Mouse (Mus musculus) MEL (cell line): ENCODE data around the gene 4933417A18Rik. TPM values are rescaled to one million over a fixed set of nuclear protein-coding genes. Genes with fewer than 3 reads are reported as not detected.
A peak's percentile ranks its signal among the peaks of the same experiment; 100 is the strongest.

ENCODE experiments used
- DNase-seq: peaks from one replicate; pipeline ENCODE4 v3.0.0; 2011; ENCODE audit warnings: low read depth, low spot score
- H3K27ac ChIP-seq: 2 replicates; pipeline ENCODE4 v1.5.1; 2012; ENCODE audit warnings: low read depth, mild to moderate bottlenecking, control low read depth, low read length, moderate library complexity; ENCODE audit not compliant: control insufficient read depth
- H3K27me3 ChIP-seq, 2 experiments: fragments of 150-350 bp in 1 of 2; sonication (generic) in 1 of 2; 2 replicates each; pipeline ENCODE4 v1.6.1; 2012; ENCODE audit warnings: low read length in 2 of 2, mild to moderate bottlenecking in 2 of 2, improper control_type of control experiment in 1 of 2, moderate library complexity in 1 of 2; ENCODE audit not compliant: insufficient read depth in 2 of 2, control insufficient read depth in 1 of 2
- H3K36me3 ChIP-seq, 2 experiments: 2 replicates each; pipeline ENCODE4 v1.6.1; 2012 to 2014; ENCODE audit warnings: low read length in 2 of 2, improper control_type of control experiment in 1 of 2, inconsistent platforms in 1 of 2, mild to moderate bottlenecking in 1 of 2; ENCODE audit not compliant: insufficient read depth in 2 of 2, control insufficient read depth in 1 of 2
- H3K4me1 ChIP-seq, 2 experiments: fragments of 150-350 bp in 1 of 2; sonication (generic) in 1 of 2; 2 replicates each; pipeline ENCODE4 v1.6.1; 2012; ENCODE audit warnings: low read length in 2 of 2, improper control_type of control experiment in 1 of 2, mild to moderate bottlenecking in 1 of 2; ENCODE audit not compliant: insufficient read depth in 2 of 2, control insufficient read depth in 1 of 2
- H3K4me3 ChIP-seq, 2 experiments: fragments of 150-350 bp in 1 of 2; sonication (generic) in 1 of 2; 2 replicates each; pipeline ENCODE4 v1.5.1; 2012; ENCODE audit warnings: low read depth in 2 of 2, low read length in 2 of 2, mild to moderate bottlenecking in 2 of 2, moderate library complexity in 2 of 2, control low read depth in 1 of 2, improper control_type of control experiment in 1 of 2; ENCODE audit not compliant: control insufficient read depth in 1 of 2, insufficient read depth in 1 of 2
- H3K79me2 ChIP-seq: 2 replicates; pipeline ENCODE4 v1.6.1; 2012; ENCODE audit warnings: mild to moderate bottlenecking, low read length, moderate library complexity; ENCODE audit not compliant: control insufficient read depth, poor library complexity, insufficient read depth
- H3K9ac ChIP-seq: 2 replicates; pipeline ENCODE4 v1.6.1; 2012; ENCODE audit warnings: low read depth, mild to moderate bottlenecking, control low read depth, low read length, moderate library complexity; ENCODE audit not compliant: control insufficient read depth, poor library complexity, severe bottlenecking
- H3K9me3 ChIP-seq: fragments of 150-350 bp; sonication (generic); replicated peaks from 2 replicates; pipeline ENCODE4 v1.6.1; 2012; ENCODE audit warnings: mild to moderate bottlenecking, low read length, improper control_type of control experiment, moderate library complexity; ENCODE audit not compliant: insufficient read depth
- BHLHE40 ChIP-seq: IDR thresholded peaks from 2 replicates; pipeline ENCODE4 v1.6.1; 2012; ENCODE audit warnings: low read depth, mild to moderate bottlenecking, inconsistent platforms, low read length, improper control_type of control experiment, borderline replicate concordance
- E2F4 ChIP-seq: IDR thresholded peaks from 2 replicates; pipeline ENCODE4 v1.6.1; 2011; ENCODE audit warnings: low read depth, low read length, improper control_type of control experiment, borderline replicate concordance
- ELF1 ChIP-seq: IDR thresholded peaks from 2 replicates; pipeline ENCODE4 v1.6.1; 2014; ENCODE audit warnings: low read depth, mild to moderate bottlenecking, inconsistent platforms, low read length, improper control_type of control experiment, moderate library complexity
- GABPA ChIP-seq: IDR thresholded peaks from 2 replicates; pipeline ENCODE4 v1.6.1; 2012; ENCODE audit warnings: low read depth, mild to moderate bottlenecking, inconsistent platforms, low read length, improper control_type of control experiment, moderate library complexity
- MAX ChIP-seq: IDR thresholded peaks from 2 replicates; pipeline ENCODE4 v1.6.1; 2011; ENCODE audit warnings: low read length, improper control_type of control experiment
- MYC ChIP-seq: IDR thresholded peaks from 2 replicates; pipeline ENCODE4 v1.6.1; 2011; ENCODE audit warnings: low read depth, mild to moderate bottlenecking, low read length, improper control_type of control experiment, moderate library complexity
- POLR2A ChIP-seq, 2 experiments: IDR thresholded peaks; 2 replicates each; pipeline ENCODE4 v1.6.1; 2011 to 2012; ENCODE audit warnings: low read length in 2 of 2, mild to moderate bottlenecking in 2 of 2, control low read depth in 1 of 2, improper control_type of control experiment in 1 of 2, low read depth in 1 of 2, moderate library complexity in 1 of 2; ENCODE audit not compliant: control insufficient read depth in 1 of 2, insufficient read depth in 1 of 2, poor library complexity in 1 of 2
- UBTF ChIP-seq: IDR thresholded peaks from 2 replicates; pipeline ENCODE4 v1.6.1; 2012; ENCODE audit warnings: low read depth, mild to moderate bottlenecking, inconsistent platforms, low read length, improper control_type of control experiment, moderate library complexity, borderline replicate concordance; ENCODE audit not compliant: insufficient read depth
- USF1 ChIP-seq: IDR thresholded peaks from 2 replicates; pipeline ENCODE4 v1.6.1; 2014; ENCODE audit warnings: low read depth, mild to moderate bottlenecking, inconsistent platforms, low read length, improper control_type of control experiment, moderate library complexity
- USF2 ChIP-seq, 2 experiments: IDR thresholded peaks; 2 replicates each; pipeline ENCODE4 v1.6.1; 2011 to 2012; ENCODE audit warnings: improper control_type of control experiment in 2 of 2, low read length in 2 of 2, borderline replicate concordance in 1 of 2, inconsistent platforms in 1 of 2, low read depth in 1 of 2, mild to moderate bottlenecking in 1 of 2; ENCODE audit not compliant: insufficient read depth in 1 of 2
- polyA plus RNA-seq, 2 experiments: library from polyadenylated mRNA; stranded (reverse) in 1 of 2; unstranded in 1 of 2; fragments of >175 nt in 1 of 2; fragments of >200 nt in 1 of 2; gene quantifications; 2 replicates each; pipeline versions ENCODE4 v1.2.1 to v1.2.4; 2012; ENCODE audit warnings: low replicate concordance in 2 of 2, low read depth in 1 of 2; ENCODE audit not compliant: insufficient read length in 2 of 2, insufficient read depth in 1 of 2, missing spikeins in 1 of 2
- total RNA-seq: library from RNA; depleted of rRNA; stranded (reverse); fragments of 300-350 nt; gene quantifications from 2 replicates; pipeline ENCODE4 v1.2.3, GENCODE M21; 2012; rRNA removed

Gene 4933417A18Rik
- total and polyA plus RNA-seq, 3 experiments = not detected

GRCm38 (mm10) chr13:34995925-34996324 lies 71.7 kb downstream of the 4933417A18Rik start:
- no peak overlapping the region for H3K4me3 ChIP-seq
- no peak overlapping the region for H3K9ac ChIP-seq
- H3K27me3 ChIP-seq = no peaks in the 10 kb centered on the region
- H3K4me1 ChIP-seq = peaks cover 17 to 18% of the 10 kb centered on the region in 2 experiments
- peaks cover 0 to 33% of the 10 kb centered on the region in 2 experiments; a peak in 2 of 4 replicates for H3K36me3 ChIP-seq
- H3K27ac ChIP-seq = no peak overlapping the region
- DNase-seq = peak; percentile 74
- H3K79me2 ChIP-seq = peaks cover 4% of the 10 kb centered on the region
- no peaks in the 10 kb centered on the region for H3K9me3 ChIP-seq
- TF ChIP-seq ELF1 (no peak), USF1 (no peak), E2F4 (no peak), GABPA (no peak), POLR2A (IDR thresholded peaks at IDR 0.05; ENCODE audit: control insufficient read depth in 1 of 2, insufficient read depth in 1 of 2, low read depth in 1 of 2, low read length in 2 of 2, poor library complexity in 1 of 2) (no peak), MAX (no peak), BHLHE40 (no peak), MYC (no peak), UBTF (no peak), USF2 (IDR thresholded peaks at IDR 0.05; ENCODE audit: borderline replicate concordance in 1 of 2, insufficient read depth in 1 of 2, low read depth in 1 of 2, low read length in 2 of 2) (no peak)
- TF ChIP-seq, all 39 proteins: peak for 0

Other genes with a start within 250 kb of the 4933417A18Rik start
- not detected in 2 replicates for gene Fam50b, start 189.6 kb upstream of the 4933417A18Rik start, total RNA-seq
- not detected for gene Fam50b, start 189.6 kb upstream of the 4933417A18Rik start, polyA plus RNA-seq
- gene Prpf4b, start 49.1 kb upstream of the 4933417A18Rik start, total RNA-seq = 66.6 and 74.9 TPM in 2 replicates
- 10 to 100 TPM in 1 of 2 experiments, not detected in 1; 88.6 TPM for gene Prpf4b, start 49.1 kb upstream of the 4933417A18Rik start, polyA plus RNA-seq
- not detected in 2 replicates for gene Fam217a, start 99 bp upstream of the 4933417A18Rik start, total RNA-seq
- gene Fam217a, start 99 bp upstream of the 4933417A18Rik start, polyA plus RNA-seq = not detected
- gene Eci3, start 39.4 kb downstream of the 4933417A18Rik start, total RNA-seq = 0.35 TPM in 1 of 2 replicates, not detected in the other
- gene Eci3, start 39.4 kb downstream of the 4933417A18Rik start, polyA plus RNA-seq = under 1 TPM in 1 of 2 experiments, not detected in 1; 0.93 TPM
- 70.2 and 74.8 TPM in 2 replicates for gene Eci2, start 102.7 kb downstream of the 4933417A18Rik start, total RNA-seq
- gene Eci2, start 102.7 kb downstream of the 4933417A18Rik start, polyA plus RNA-seq = 10 to 100 TPM in 1 of 2 experiments, not detected in 1; 81.1 TPM